Mouse (Mus musculus) erythroblast, embryonic 14.5 days (primary cell): ENCODE data around the gene Pak1.

Experiments
- GATA1 ChIP-seq: IDR thresholded peaks from 2 replicates; pipeline ENCODE4 v1.6.1; 2012; ENCODE audit warnings: low read length, inconsistent platforms, mixed read lengths
- TAL1 ChIP-seq: IDR thresholded peaks from 3 replicates; pipeline ENCODE4 v1.6.1; 2012; ENCODE audit warnings: low read length, inconsistent platforms, mixed read lengths

DNA sequence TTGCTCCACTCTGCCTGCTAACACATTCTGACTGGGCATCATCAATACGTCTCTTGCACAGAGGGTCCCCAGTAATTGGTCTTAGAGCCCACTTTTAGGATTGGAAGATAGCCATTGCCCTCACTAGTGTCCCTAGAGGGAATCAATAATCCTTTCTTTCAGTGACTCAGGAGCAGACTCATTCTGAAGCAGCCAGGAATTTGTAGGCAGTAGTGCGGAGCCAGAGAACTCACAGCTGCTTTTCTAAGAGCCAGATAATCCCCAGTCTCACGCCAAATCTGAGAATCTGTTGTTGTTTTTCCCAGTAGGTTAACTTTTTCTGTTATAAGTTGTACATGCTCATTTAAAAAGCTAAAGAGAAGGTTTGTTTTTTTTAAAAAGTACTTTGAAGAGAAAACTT is 13.0 kb upstream of the Pak1 start:
- TF ChIP-seq GATA1 (no peak), TAL1 (no peak)
